Mouse (Mus musculus): ENCODE results near the gene Rbbp4. TPM values are rescaled to one million over a fixed set of nuclear protein-coding genes. Genes with fewer than 3 reads are reported as not detected.

Gene Rbbp4
- polyA plus RNA-seq, 1 experiment from 2014 or later = 338 TPM

- Histone ChIP-seq H3K27ac (no peak overlapping the region), H3K4me3 (no peak overlapping the region), H3K27me3 (no peaks in the 10 kb centered on the region), H3K36me3 (no peaks in the 10 kb centered on the region), H3K4me2 (no peak overlapping the region), H3K4me1 (peaks cover 10% of the 10 kb centered on the region), H3K9ac (no peak overlapping the region), H3K9me3 (no peaks in the 10 kb centered on the region)
- 80% methylated on average over 5 of the region's 5 CpGs for WGBS
- ATAC-seq (ENCODE audit: insufficient number of reproducible peaks, low FRiP score, low TSS enrichment, low read depth) = no peak
These were observed 68.3 kb downstream of the Rbbp4 start for GRCm38 (mm10) chr4:129266821-129267220.

DNA sequence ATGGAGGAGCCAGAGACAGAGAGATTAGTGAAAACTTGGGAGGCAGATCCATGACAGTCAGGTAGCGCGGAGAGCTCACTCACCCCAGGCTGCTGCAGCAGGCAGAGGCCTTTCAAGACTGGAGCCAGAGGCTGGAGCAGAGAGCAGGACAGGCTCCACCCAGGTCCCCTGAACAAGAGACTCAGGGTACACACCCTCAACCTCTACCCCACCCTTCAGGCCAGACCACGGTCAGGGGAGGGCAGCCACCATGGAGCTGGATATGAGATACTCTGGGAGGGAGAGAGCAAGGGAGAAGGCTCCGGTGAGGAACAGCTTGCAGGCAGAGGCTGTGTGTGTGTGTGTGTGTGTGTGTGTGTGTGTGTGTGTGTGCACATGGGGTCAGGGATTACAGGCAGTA lies 69.0 kb downstream of the Rbbp4 start:
- no peaks in the 10 kb centered on the region for H3K36me3 ChIP-seq
- WGBS = 81% methylated on average over 4 of the region's 4 CpGs
- H3K4me3 ChIP-seq = no peak overlapping the region
- H3K4me2 ChIP-seq = no peak overlapping the region
- no peak overlapping the region for H3K9ac ChIP-seq
- H3K9me3 ChIP-seq = no peaks in the 10 kb centered on the region
- no peak overlapping the region for H3K27ac ChIP-seq
- H3K27me3 ChIP-seq = no peaks in the 10 kb centered on the region
- H3K4me1 ChIP-seq = peaks cover 10% of the 10 kb centered on the region
- ATAC-seq (ENCODE audit: insufficient number of reproducible peaks, low FRiP score, low TSS enrichment, low read depth) = no peak

DNA sequence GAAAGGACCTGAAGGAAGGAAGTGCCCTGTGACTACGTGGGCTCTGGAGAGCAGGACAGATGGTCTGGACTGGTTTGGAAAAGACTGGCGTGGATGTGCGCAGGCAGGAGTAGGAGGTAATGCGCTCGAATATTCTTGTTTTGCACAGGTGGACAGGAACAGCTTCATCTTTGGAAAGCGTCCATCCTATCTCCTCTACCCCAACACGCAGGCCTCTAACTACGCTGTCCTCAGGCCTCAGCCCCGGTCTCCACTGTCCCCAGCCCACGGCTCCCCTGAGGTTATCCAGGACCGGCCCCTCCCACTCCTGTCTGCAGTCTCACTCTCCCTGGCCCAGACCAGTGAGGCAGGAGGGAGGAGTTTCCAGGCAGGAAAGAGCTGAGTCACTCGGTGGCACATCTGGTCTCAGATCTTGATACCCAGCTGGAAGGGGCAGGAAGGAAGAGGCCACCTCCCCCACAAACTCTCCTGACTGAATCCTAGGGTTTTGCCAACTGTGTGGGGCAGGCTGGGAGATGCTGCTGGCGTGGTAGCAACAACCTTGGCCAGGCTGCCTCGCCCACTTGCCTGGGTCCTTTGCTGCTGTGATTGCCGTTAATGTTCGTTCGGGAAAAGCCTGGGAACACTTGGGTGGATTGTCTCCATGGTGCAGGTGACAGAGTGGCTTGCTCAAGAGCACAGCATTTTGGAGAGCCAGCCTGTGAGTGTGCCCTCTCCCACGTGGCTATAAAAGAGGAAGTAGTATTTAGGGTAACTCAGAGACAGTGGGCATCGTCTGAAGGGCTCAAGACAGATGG lies 71.7 kb downstream of the Rbbp4 start:
- ATAC-seq (ENCODE audit: insufficient number of reproducible peaks, low FRiP score, low TSS enrichment, low read depth) = peak; percentile 55; the same call in 1 of the 2 replicates
- H3K4me2 ChIP-seq = no peak overlapping the region
- WGBS = 24% methylated on average over 19 of the region's 19 CpGs
- H3K36me3 ChIP-seq = no peaks in the 10 kb centered on the region
- no peak overlapping the region for H3K9ac ChIP-seq
- H3K4me1 ChIP-seq = peaks cover 15% of the 10 kb centered on the region
- H3K27me3 ChIP-seq = no peaks in the 10 kb centered on the region
- H3K9me3 ChIP-seq = no peaks in the 10 kb centered on the region
- no peak overlapping the region for H3K4me3 ChIP-seq
- peak overlapping the region; percentile 19 for H3K27ac ChIP-seq

DNA sequence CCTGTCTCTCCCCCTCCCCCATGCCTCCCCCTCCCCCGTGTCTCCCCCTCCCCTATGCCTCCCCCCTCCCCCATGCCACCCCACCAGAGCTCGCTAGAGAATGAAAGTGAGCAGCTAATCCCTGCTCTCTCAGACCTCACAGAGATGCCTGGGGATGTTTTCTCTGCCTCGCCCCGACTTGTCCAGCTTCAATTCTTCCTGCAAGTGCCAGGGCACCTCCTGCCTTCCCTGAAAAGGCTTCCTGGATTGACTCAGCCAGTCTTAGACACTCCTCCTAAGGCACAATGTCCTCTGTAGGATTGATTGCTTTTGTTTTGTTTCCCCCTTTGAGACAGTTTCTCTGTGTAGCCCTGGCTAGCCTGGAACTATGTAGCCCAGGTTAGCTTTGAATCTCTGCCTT lies 74.0 kb downstream of the Rbbp4 start, which contains the start of gene C77080:
Gene C77080, minus strand, starts transcription at position 209 of the 400 bp plus-strand sequence.
- H3K4me2 ChIP-seq = no peak within 1 kb of the TSS
- H3K36me3 ChIP-seq = no peaks in the 10 kb centered on the region
- peaks cover 22% of the 10 kb centered on the region for H3K4me1 ChIP-seq
- H3K27me3 ChIP-seq = no peaks in the 10 kb centered on the region
- 24% methylated on average over 2 of the region's 4 CpGs for WGBS
- no peak within 1 kb of the TSS for H3K4me3 ChIP-seq
- ATAC-seq (ENCODE audit: insufficient number of reproducible peaks, low FRiP score, low TSS enrichment, low read depth) = no peak
- H3K27ac ChIP-seq = no peak within 1 kb of the TSS
- no peak within 1 kb of the TSS for H3K9ac ChIP-seq
- H3K9me3 ChIP-seq = no peaks in the 10 kb centered on the region

DNA sequence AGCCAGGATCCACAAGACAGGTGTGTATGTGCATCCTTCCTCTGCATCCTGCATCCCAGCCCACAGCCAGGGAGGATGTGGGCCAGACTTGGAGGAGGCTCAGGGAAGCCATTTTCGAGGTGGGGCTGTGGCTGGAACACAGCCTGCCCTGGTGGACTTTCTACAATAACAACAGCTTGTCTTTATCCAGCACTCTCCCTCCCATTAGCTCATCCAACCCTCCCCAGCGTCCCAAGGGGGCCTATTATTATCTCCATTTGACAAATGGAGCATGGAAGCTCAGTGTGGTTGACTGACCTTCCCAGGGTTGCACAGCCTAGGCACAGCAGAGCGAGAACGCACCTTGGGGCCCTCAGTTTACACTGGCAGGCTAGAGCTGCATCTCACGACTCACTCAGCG lies 74.5 kb downstream of the Rbbp4 start:
- H3K9me3 ChIP-seq = no peaks in the 10 kb centered on the region
- H3K9ac ChIP-seq = no peak overlapping the region
- no peak for ATAC-seq (ENCODE audit: insufficient number of reproducible peaks, low FRiP score, low TSS enrichment, low read depth)
- no peak overlapping the region for H3K4me3 ChIP-seq
- peaks cover 22% of the 10 kb centered on the region for H3K4me1 ChIP-seq
- no peak overlapping the region for H3K27ac ChIP-seq
- no peak overlapping the region for H3K4me2 ChIP-seq
- WGBS = 28% methylated on average over 6 of the region's 6 CpGs
- H3K27me3 ChIP-seq = no peaks in the 10 kb centered on the region
- H3K36me3 ChIP-seq = no peaks in the 10 kb centered on the region

GRCm38 (mm10) chr4:129259101-129259500 lies 76.1 kb downstream of the Rbbp4 start:
- no peak overlapping the region for H3K27ac ChIP-seq
- peaks cover 22% of the 10 kb centered on the region for H3K4me1 ChIP-seq
- no peak overlapping the region for H3K4me3 ChIP-seq
- 82% methylated on average over 4 of the region's 4 CpGs for WGBS
- H3K9me3 ChIP-seq = no peaks in the 10 kb centered on the region
- no peaks in the 10 kb centered on the region for H3K27me3 ChIP-seq
- no peak for ATAC-seq (ENCODE audit: insufficient number of reproducible peaks, low FRiP score, low TSS enrichment, low read depth)
- no peak overlapping the region for H3K4me2 ChIP-seq
- no peak overlapping the region for H3K9ac ChIP-seq
- no peaks in the 10 kb centered on the region for H3K36me3 ChIP-seq

Small RNA genes lying within 50 kb of the gene (microRNA-seq; reads per million reads assigned to microRNA genes)
- gene Gm22994 = not detected

Other genes with a start within 250 kb of the Rbbp4 start
- gene Tmem54, start 229.8 kb downstream of the Rbbp4 start, polyA plus RNA-seq (2015; fragmentation: Nextera tagmentation; extraction: Ambion mirVana) = 27.5 and 32.3 TPM in 2 replicates
- gene Hpca, start 213.3 kb downstream of the Rbbp4 start, polyA plus RNA-seq (2015; fragmentation: Nextera tagmentation; extraction: Ambion mirVana) = 1.4 and 1.5 TPM in 2 replicates
- gene Fndc5, start 198.4 kb downstream of the Rbbp4 start, polyA plus RNA-seq (2015; fragmentation: Nextera tagmentation; extraction: Ambion mirVana) = 17.4 and 22.9 TPM in 2 replicates
- 16.5 and 18.8 TPM in 2 replicates for gene S100pbp, start 145.6 kb downstream of the Rbbp4 start, polyA plus RNA-seq (2015; fragmentation: Nextera tagmentation; extraction: Ambion mirVana)
- 80.5 and 82.6 TPM in 2 replicates for gene Yars, start 145.6 kb downstream of the Rbbp4 start, polyA plus RNA-seq (2015; fragmentation: Nextera tagmentation; extraction: Ambion mirVana)
- gene C77080, start 74.0 kb downstream of the Rbbp4 start, polyA plus RNA-seq (2015; fragmentation: Nextera tagmentation; extraction: Ambion mirVana) = 9.6 and 11.6 TPM in 2 replicates
- gene Sync, start 47.8 kb downstream of the Rbbp4 start, polyA plus RNA-seq (2015; fragmentation: Nextera tagmentation; extraction: Ambion mirVana) = 5.0 and 9.6 TPM in 2 replicates
- gene Zbtb8os, start 325 bp upstream of the Rbbp4 start, polyA plus RNA-seq (2015; fragmentation: Nextera tagmentation; extraction: Ambion mirVana) = 39.1 and 47.0 TPM in 2 replicates
- gene Zbtb8a, start 42.7 kb upstream of the Rbbp4 start, polyA plus RNA-seq (2015; fragmentation: Nextera tagmentation; extraction: Ambion mirVana) = 15.8 and 16.4 TPM in 2 replicates
- 0.86 and 1.00 TPM in 2 replicates for gene Zbtb8b, start 105.5 kb upstream of the Rbbp4 start, polyA plus RNA-seq (2015; fragmentation: Nextera tagmentation; extraction: Ambion mirVana)
- gene Bsdc1, start 126.2 kb upstream of the Rbbp4 start, polyA plus RNA-seq (2015; fragmentation: Nextera tagmentation; extraction: Ambion mirVana) = 30.2 and 30.8 TPM in 2 replicates
- gene Tssk3, start 155.7 kb upstream of the Rbbp4 start, polyA plus RNA-seq (2015; fragmentation: Nextera tagmentation; extraction: Ambion mirVana) = not detected in 2 replicates
- not detected in 2 replicates for gene Fam229a, start 155.8 kb upstream of the Rbbp4 start, polyA plus RNA-seq (2015; fragmentation: Nextera tagmentation; extraction: Ambion mirVana)
- gene Marcksl1, start 178.2 kb upstream of the Rbbp4 start, polyA plus RNA-seq (2015; fragmentation: Nextera tagmentation; extraction: Ambion mirVana) = 445 and 538 TPM in 2 replicates
- gene Hdac1, start 207.3 kb upstream of the Rbbp4 start, polyA plus RNA-seq (2015; fragmentation: Nextera tagmentation; extraction: Ambion mirVana) = 196 and 204 TPM in 2 replicates
- gene Lck, start 238.3 kb upstream of the Rbbp4 start, polyA plus RNA-seq (2015; fragmentation: Nextera tagmentation; extraction: Ambion mirVana) = 5.8 and 6.3 TPM in 2 replicates
- 6.9 and 7.0 TPM in 2 replicates for gene Fam167b, start 243.2 kb upstream of the Rbbp4 start, polyA plus RNA-seq (2015; fragmentation: Nextera tagmentation; extraction: Ambion mirVana)

Data from limb, embryonic 15.5 days (tissue).